Mouse (Mus musculus): ENCODE data around the gene Ccdc27.

GRCm38 (mm10) chr4:154042577-154042976, at the start of gene Ccdc27:
- TF ChIP-seq ZKSCAN1 (IDR thresholded peaks at IDR 0.05; ENCODE audit: borderline replicate concordance, low read depth, low read length) = no peak
- TF ChIP-seq USF1 (IDR thresholded peaks at IDR 0.05; ENCODE audit: low read depth, low read length) = no peak
- no peak for TF ChIP-seq CTCF (conservative IDR thresholded peaks at IDR 0.05 in 1 of 2, IDR thresholded peaks at IDR 0.05 in 1 of 2; ENCODE audit: low read depth in 2 of 2, low read length in 2 of 2)
- TF ChIP-seq ETS1 (conservative IDR thresholded peaks at IDR 0.05; ENCODE audit: low read depth, low read length) = no peak
- TF ChIP-seq MEF2A (IDR thresholded peaks at IDR 0.05; ENCODE audit: borderline replicate concordance, low read depth, low read length) = no peak
- no peak for TF ChIP-seq GABPA (IDR thresholded peaks at IDR 0.05; ENCODE audit: insufficient replicate concordance, low read depth, low read length)
- TF ChIP-seq TCF12 (IDR thresholded peaks at IDR 0.05; ENCODE audit: low read depth, low read length) = no peak
- TF ChIP-seq NELFE (IDR thresholded peaks at IDR 0.05; ENCODE audit: low read depth, low read length) = no peak
- TF ChIP-seq POLR2A (IDR thresholded peaks at IDR 0.05; ENCODE audit: low read depth, low read length) = no peak

Data from CH12.LX (cell line).